Mouse (Mus musculus) E14TG2a.4 (cell line): Measurements from ENCODE around the gene Gm43738.

ENCODE experiments used
- CTCF ChIP-seq: conservative IDR thresholded peaks from 2 replicates; pipeline ENCODE4 v1.5.1; 2014; ENCODE audit warnings: low read length
- NANOG ChIP-seq: IDR thresholded peaks from 2 replicates; pipeline ENCODE4 v1.6.1; 2014; ENCODE audit warnings: borderline replicate concordance, low read length, mixed read lengths

DNA sequence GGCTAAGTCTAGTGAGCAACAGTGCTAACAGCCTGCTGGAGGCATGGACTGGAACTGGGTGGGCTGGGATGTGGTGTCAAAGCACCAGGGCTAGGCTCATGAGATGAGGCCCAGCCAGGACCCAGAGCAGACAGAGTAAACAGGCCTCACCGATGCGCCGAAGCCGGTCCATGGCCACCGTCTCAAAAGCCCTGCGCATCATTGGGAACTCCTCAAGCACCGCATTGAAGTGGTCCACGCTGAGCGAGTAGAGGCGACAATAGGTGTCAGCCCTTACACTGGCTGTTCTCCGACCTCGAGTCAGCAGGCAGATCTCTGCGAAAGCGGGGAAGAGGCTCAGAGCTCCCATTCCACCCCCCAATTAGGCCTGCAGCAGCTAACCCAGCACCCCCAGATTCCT lies 47.7 kb upstream of the Gm43738 start:
- TF ChIP-seq CTCF (no peak), NANOG (no peak)
